Mouse (Mus musculus): Measurements from ENCODE around the gene Mid1. TPM values are rescaled to one million over a fixed set of nuclear protein-coding genes. Genes with fewer than 3 reads are reported as not detected.

The Mid1 gene
- polyA plus RNA-seq, 1 experiment from 2014 or later: 13.7 TPM

DNA sequence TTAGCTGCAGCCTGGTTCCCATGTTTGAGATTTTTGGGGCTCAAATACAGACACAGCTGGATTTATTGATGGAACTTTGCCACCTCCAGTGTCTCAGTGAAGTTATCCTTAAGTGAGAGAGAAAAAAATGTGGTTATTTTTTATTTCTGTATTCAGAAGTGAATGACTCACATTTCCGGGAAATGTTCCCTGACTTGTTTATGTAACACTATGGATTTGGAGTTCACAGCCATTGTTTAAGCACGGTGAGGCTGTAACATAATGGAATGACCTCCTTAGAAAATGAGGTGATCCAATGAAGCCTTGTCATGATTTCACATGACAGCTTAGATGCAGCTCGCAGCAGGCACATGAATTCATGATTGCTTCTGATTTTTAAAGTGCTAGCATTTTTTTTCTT, 112.1 kb downstream of the Mid1 start:
- WGBS: 74% methylated on average over 3 of the region's 3 CpGs

DNA sequence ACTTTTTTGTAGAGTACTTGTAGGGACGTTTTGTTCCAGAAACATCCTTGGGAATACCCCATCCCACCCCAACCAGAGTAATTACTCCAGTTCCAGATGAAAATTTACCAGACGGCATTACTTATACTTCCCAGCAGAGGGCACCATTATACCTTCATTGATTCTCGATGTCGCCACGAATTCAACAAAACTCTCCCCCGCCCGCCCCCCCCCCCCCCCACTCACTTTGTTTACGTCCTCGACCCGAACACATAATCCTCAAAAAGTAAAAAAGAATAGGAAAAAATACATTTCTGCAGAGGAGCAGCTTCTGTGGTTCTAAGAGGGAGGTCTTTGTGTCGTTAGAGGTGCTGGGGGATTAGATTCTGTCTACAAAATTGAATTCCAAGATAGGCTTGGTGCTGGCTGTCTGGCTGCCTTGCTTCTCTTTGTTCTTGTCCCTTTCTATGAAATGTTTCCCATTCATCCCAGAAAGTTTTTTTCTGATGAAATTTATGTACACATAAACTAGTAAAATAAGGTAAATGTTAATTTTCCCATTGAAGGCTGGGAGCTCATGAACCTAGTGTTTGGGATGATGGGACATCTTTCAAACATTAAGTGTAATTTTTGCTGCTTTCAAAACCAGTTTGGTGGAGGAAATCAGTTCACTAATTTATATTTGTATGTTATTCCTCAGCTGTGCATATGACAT, 114.1 kb downstream of the Mid1 start:
- no peaks in the 10 kb centered on the region for H3K4me1 ChIP-seq (ENCODE audit: control insufficient read depth, insufficient read depth, low read length)
- H3K9ac ChIP-seq (replicated peaks; ENCODE audit: low read length): peak overlapping the region; percentile 34; the same call in 1 of the 2 replicates
- no peaks in the 10 kb centered on the region for H3K27me3 ChIP-seq (ENCODE audit: control insufficient read depth, insufficient read depth, low read length)
- ATAC-seq (replicated peaks; ENCODE audit: insufficient number of reproducible peaks, low FRiP score, low TSS enrichment, low read depth): 0 out of 2 replicates have a peak, but pooled peaks have one; percentile 65
- no peak overlapping the region for H3K4me2 ChIP-seq (ENCODE audit: low read depth, low read length)
- DNase-seq (ENCODE audit: low spot score): peak; percentile 77
- no peaks in the 10 kb centered on the region for H3K36me3 ChIP-seq (replicated peaks; ENCODE audit: control insufficient read depth, insufficient read depth, low read depth, low read length)
- H3K9me3 ChIP-seq (replicated peaks; ENCODE audit: control insufficient read depth, low read length): no peaks in the 10 kb centered on the region
- no peak overlapping the region for H3K27ac ChIP-seq (replicated peaks; ENCODE audit: low read depth, low read length)
- peak overlapping the region; percentile 25; the same call in 1 of the 2 replicates for H3K4me3 ChIP-seq (ENCODE audit: low read depth, low read length)
- WGBS: 8% methylated on average over 11 of the region's 11 CpGs

More for the DNA sequence above, 112.1 kb downstream of the Mid1 start:
- Histone ChIP-seq H3K4me3 (ENCODE audit: low read depth, low read length) (no peak overlapping the region), H3K36me3 (replicated peaks; ENCODE audit: control insufficient read depth, insufficient read depth, low read depth, low read length) (no peaks in the 10 kb centered on the region), H3K4me1 (ENCODE audit: control insufficient read depth, insufficient read depth, low read length) (no peaks in the 10 kb centered on the region), H3K9me3 (replicated peaks; ENCODE audit: control insufficient read depth, low read length) (no peaks in the 10 kb centered on the region), H3K4me2 (ENCODE audit: low read depth, low read length) (no peak overlapping the region), H3K27ac (replicated peaks; ENCODE audit: low read depth, low read length) (no peak overlapping the region), H3K9ac (replicated peaks; ENCODE audit: low read length) (no peak overlapping the region), H3K27me3 (ENCODE audit: control insufficient read depth, insufficient read depth, low read length) (no peaks in the 10 kb centered on the region)
- DNase-seq (ENCODE audit: low spot score) (no peak), ATAC-seq (replicated peaks; ENCODE audit: insufficient number of reproducible peaks, low FRiP score, low TSS enrichment, low read depth) (no peak)

DNA sequence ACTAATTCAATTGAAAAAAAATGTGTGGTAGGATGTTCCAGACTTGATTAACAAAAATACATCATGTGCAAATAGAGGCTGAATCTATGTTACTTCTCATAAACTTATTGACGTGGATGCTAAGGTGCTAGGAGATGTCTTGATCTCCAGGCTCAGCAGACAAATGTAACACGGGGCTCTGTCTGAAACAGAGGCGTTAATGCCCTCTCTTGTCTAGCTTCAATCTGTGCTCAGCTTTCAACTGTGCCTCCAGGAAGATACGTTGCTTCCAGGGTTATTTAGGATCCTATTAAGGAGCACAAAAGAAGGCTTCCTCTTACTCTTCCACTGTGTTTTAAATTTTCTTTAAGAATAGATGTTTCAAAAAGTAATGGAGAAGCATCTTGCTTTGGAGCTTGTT, 115.2 kb downstream of the Mid1 start:
- 38% methylated on average over 4 of the region's 4 CpGs for WGBS
- Histone ChIP-seq H3K9ac (replicated peaks; ENCODE audit: low read length) (no peak overlapping the region), H3K27ac (replicated peaks; ENCODE audit: low read depth, low read length) (no peak overlapping the region), H3K4me3 (ENCODE audit: low read depth, low read length) (no peak overlapping the region), H3K4me2 (ENCODE audit: low read depth, low read length) (no peak overlapping the region), H3K36me3 (replicated peaks; ENCODE audit: control insufficient read depth, insufficient read depth, low read depth, low read length) (no peaks in the 10 kb centered on the region), H3K9me3 (replicated peaks; ENCODE audit: control insufficient read depth, low read length) (no peaks in the 10 kb centered on the region), H3K4me1 (ENCODE audit: control insufficient read depth, insufficient read depth, low read length) (no peaks in the 10 kb centered on the region), H3K27me3 (ENCODE audit: control insufficient read depth, insufficient read depth, low read length) (no peaks in the 10 kb centered on the region)
- DNase-seq (ENCODE audit: low spot score): no peak
- no peak for ATAC-seq (replicated peaks; ENCODE audit: insufficient number of reproducible peaks, low FRiP score, low TSS enrichment, low read depth)

GRCm38 (mm10) chrX:169805791-169806190, 120.8 kb downstream of the Mid1 start:
- no peaks in the 10 kb centered on the region for H3K36me3 ChIP-seq (replicated peaks; ENCODE audit: control insufficient read depth, insufficient read depth, low read depth, low read length)
- no peak overlapping the region for H3K4me2 ChIP-seq (ENCODE audit: low read depth, low read length)
- H3K27ac ChIP-seq (replicated peaks; ENCODE audit: low read depth, low read length): no peak overlapping the region
- ATAC-seq (replicated peaks; ENCODE audit: insufficient number of reproducible peaks, low FRiP score, low TSS enrichment, low read depth) (no peak), DNase-seq (ENCODE audit: low spot score) (no peak)
- WGBS: 69% methylated on average over 5 of the region's 5 CpGs
- H3K9ac ChIP-seq (replicated peaks; ENCODE audit: low read length): no peak overlapping the region
- no peaks in the 10 kb centered on the region for H3K4me1 ChIP-seq (ENCODE audit: control insufficient read depth, insufficient read depth, low read length)
- no peaks in the 10 kb centered on the region for H3K27me3 ChIP-seq (ENCODE audit: control insufficient read depth, insufficient read depth, low read length)
- H3K9me3 ChIP-seq (replicated peaks; ENCODE audit: control insufficient read depth, low read length): no peaks in the 10 kb centered on the region
- no peak overlapping the region for H3K4me3 ChIP-seq (ENCODE audit: low read depth, low read length)

- Histone ChIP-seq H3K4me1 (ENCODE audit: control insufficient read depth, insufficient read depth, low read length) (no peaks in the 10 kb centered on the region), H3K9me3 (replicated peaks; ENCODE audit: control insufficient read depth, low read length) (no peaks in the 10 kb centered on the region), H3K27me3 (ENCODE audit: control insufficient read depth, insufficient read depth, low read length) (no peaks in the 10 kb centered on the region), H3K36me3 (replicated peaks; ENCODE audit: control insufficient read depth, insufficient read depth, low read depth, low read length) (no peaks in the 10 kb centered on the region), H3K4me3 (ENCODE audit: low read depth, low read length) (no peak overlapping the region), H3K27ac (replicated peaks; ENCODE audit: low read depth, low read length) (no peak overlapping the region), H3K4me2 (ENCODE audit: low read depth, low read length) (no peak overlapping the region), H3K9ac (replicated peaks; ENCODE audit: low read length) (no peak overlapping the region)
- ATAC-seq (replicated peaks; ENCODE audit: insufficient number of reproducible peaks, low FRiP score, low TSS enrichment, low read depth) (no peak), DNase-seq (ENCODE audit: low spot score) (no peak)
- WGBS: 88% methylated on average over 3 of the region's 3 CpGs
Measured at GRCm38 (mm10) chrX:169807744-169808143, 122.7 kb downstream of the Mid1 start.

GRCm38 (mm10) chrX:169811318-169811717, 126.3 kb downstream of the Mid1 start:
- H3K9ac ChIP-seq (replicated peaks; ENCODE audit: low read length): no peak overlapping the region
- ATAC-seq (replicated peaks; ENCODE audit: insufficient number of reproducible peaks, low FRiP score, low TSS enrichment, low read depth) (no peak), DNase-seq (ENCODE audit: low spot score) (no peak)
- no peak overlapping the region for H3K4me2 ChIP-seq (ENCODE audit: low read depth, low read length)
- no peaks in the 10 kb centered on the region for H3K27me3 ChIP-seq (ENCODE audit: control insufficient read depth, insufficient read depth, low read length)
- no peaks in the 10 kb centered on the region for H3K9me3 ChIP-seq (replicated peaks; ENCODE audit: control insufficient read depth, low read length)
- H3K4me3 ChIP-seq (ENCODE audit: low read depth, low read length): no peak overlapping the region
- H3K36me3 ChIP-seq (replicated peaks; ENCODE audit: control insufficient read depth, insufficient read depth, low read depth, low read length): no peaks in the 10 kb centered on the region
- H3K4me1 ChIP-seq (ENCODE audit: control insufficient read depth, insufficient read depth, low read length): no peaks in the 10 kb centered on the region
- no peak overlapping the region for H3K27ac ChIP-seq (replicated peaks; ENCODE audit: low read depth, low read length)
- WGBS: 59% methylated on average over 5 of the region's 5 CpGs

GRCm38 (mm10) chrX:169811783-169812182, 126.8 kb downstream of the Mid1 start:
- Histone ChIP-seq H3K4me2 (ENCODE audit: low read depth, low read length) (no peak overlapping the region), H3K36me3 (replicated peaks; ENCODE audit: control insufficient read depth, insufficient read depth, low read depth, low read length) (no peaks in the 10 kb centered on the region), H3K4me3 (ENCODE audit: low read depth, low read length) (no peak overlapping the region), H3K27ac (replicated peaks; ENCODE audit: low read depth, low read length) (no peak overlapping the region), H3K9me3 (replicated peaks; ENCODE audit: control insufficient read depth, low read length) (no peaks in the 10 kb centered on the region), H3K9ac (replicated peaks; ENCODE audit: low read length) (no peak overlapping the region), H3K27me3 (ENCODE audit: control insufficient read depth, insufficient read depth, low read length) (no peaks in the 10 kb centered on the region), H3K4me1 (ENCODE audit: control insufficient read depth, insufficient read depth, low read length) (no peaks in the 10 kb centered on the region)
- WGBS: 79% methylated on average over 2 of the region's 2 CpGs
- DNase-seq (ENCODE audit: low spot score) (no peak), ATAC-seq (replicated peaks; ENCODE audit: insufficient number of reproducible peaks, low FRiP score, low TSS enrichment, low read depth) (no peak)

DNA sequence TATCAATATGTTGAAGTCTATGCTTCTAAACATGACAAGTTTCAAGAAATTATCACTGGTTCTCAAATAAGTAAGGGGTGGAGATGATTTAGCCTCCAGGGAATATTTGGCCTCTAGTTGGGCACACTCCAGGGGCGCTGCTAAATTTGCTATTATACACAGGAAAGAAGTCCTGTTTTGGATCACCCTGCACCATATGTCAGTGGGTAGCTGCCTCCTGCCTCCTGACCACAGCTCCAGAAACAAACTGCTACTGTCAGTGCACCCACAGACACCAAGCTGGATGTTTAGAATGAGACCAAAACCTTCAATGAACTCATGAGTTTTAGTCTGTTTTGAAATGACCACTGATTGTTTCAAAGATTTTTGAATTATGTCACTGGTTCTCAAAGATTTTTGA, 128.7 kb downstream of the Mid1 start:
- Histone ChIP-seq H3K9ac (replicated peaks; ENCODE audit: low read length) (no peak overlapping the region), H3K27ac (replicated peaks; ENCODE audit: low read depth, low read length) (no peak overlapping the region), H3K27me3 (ENCODE audit: control insufficient read depth, insufficient read depth, low read length) (no peaks in the 10 kb centered on the region), H3K4me1 (ENCODE audit: control insufficient read depth, insufficient read depth, low read length) (no peaks in the 10 kb centered on the region), H3K4me3 (ENCODE audit: low read depth, low read length) (no peak overlapping the region), H3K9me3 (replicated peaks; ENCODE audit: control insufficient read depth, low read length) (no peaks in the 10 kb centered on the region), H3K36me3 (replicated peaks; ENCODE audit: control insufficient read depth, insufficient read depth, low read depth, low read length) (no peaks in the 10 kb centered on the region), H3K4me2 (ENCODE audit: low read depth, low read length) (no peak overlapping the region)
- WGBS: 67% methylated on average over 1 of the region's 1 CpGs
- ATAC-seq (replicated peaks; ENCODE audit: insufficient number of reproducible peaks, low FRiP score, low TSS enrichment, low read depth) (no peak), DNase-seq (ENCODE audit: low spot score) (no peak)

All from embryonic facial prominence, embryonic 11.5 days (tissue).